Mouse (Mus musculus): ENCODE data around the gene Atp11c. TPM values are rescaled to one million over a fixed set of nuclear protein-coding genes. Genes with fewer than 3 reads are reported as not detected.

Atp11c gene
- total and polyA plus RNA-seq, 2 experiments, result 34.6 to 146 TPM

DNA sequence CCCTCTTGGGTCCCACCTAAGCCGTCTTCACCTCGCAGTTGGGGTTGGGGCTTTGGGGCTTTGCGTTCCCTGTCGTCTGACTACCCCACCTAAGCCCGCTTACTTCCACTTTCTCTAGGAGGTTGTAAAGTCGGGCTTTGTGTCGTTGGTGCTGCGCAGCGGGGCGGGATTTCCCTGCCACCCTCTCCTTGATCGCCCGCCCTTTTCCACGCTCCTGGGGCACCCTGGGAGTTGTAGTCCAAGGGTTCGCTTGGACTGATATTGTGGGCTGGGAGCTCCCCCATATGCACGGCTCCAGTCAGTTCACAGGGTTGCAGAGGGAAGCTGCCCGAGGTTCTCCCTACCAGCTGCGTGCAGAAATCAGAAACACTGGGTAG, 187.8 kb downstream of the Atp11c start:
- H3K4me3 ChIP-seq (ENCODE audit: insufficient read depth, low read depth, low read length), result peak overlapping the region; percentile 100

DNA sequence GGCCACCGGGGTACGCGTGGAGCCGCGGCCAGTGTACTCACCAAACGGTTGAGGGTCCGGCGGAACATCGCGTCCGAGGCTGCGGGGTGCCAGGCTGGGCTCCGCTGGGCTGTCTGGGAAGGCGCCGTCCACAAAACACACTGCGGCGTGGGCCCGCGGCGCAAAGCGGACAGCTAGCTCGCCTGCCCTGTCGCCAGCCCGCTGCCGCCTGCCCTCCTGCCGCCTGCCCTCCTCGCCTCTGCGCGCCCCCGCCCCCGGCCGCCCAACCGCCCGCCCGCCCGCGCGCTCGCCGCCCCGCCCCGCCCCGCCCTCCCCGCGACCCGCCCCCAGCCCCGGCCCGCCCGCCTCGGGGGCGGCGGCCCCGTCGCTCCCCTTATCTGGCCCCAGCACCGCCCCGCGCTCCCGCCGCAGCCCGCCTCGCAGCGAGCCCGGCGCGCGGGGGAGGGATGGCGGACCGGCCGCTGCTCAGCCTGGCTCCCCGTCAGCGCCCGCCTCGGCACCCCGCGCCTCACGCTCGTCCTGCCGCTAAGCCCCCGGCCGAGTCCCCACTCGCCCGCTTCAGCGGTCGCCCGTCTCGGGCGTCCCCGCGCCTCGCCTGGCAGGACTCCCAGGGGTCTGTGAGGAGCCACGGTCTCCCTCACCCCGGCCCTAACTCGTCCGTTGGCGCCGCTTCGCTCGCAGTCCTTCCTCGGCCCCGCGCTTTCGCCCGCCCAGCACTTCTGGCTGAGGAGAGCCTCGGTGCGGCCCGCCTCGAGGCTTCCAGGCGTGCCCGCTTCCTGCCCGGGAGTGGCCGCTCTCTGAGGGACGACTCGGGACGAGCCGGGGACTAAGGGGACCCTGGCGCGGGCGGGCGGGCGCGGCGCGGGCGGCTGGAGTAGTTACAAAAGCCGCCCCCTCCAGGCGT, 188.5 kb downstream of the Atp11c start:
- H3K27ac ChIP-seq (replicated peaks; ENCODE audit: insufficient read depth, low read depth, low read length), result peak overlapping the region; percentile 100
- peak; percentile 24 for DNase-seq (ENCODE audit: extremely low read depth, low read depth, low spot score)

More for the DNA sequence above, 187.8 kb downstream of the Atp11c start:
- Histone ChIP-seq H3K36me3 (ENCODE audit: control insufficient read depth, insufficient read depth, low read length) (no peaks in the 10 kb centered on the region), H3K4me1 (ENCODE audit: control insufficient read depth, insufficient read depth, low read length) (peaks cover 2% of the 10 kb centered on the region; the same call in 1 of the 2 replicates), H3K9ac (ENCODE audit: low read depth, low read length) (peak overlapping the region; percentile 100), H3K79me2 (ENCODE audit: control insufficient read depth, insufficient read depth, low read length) (peaks cover 12% of the 10 kb centered on the region; the same call in 1 of the 2 replicates), H3K27me3 (ENCODE audit: control insufficient read depth, insufficient read depth, low read length) (no peaks in the 10 kb centered on the region), H3K27ac (replicated peaks; ENCODE audit: insufficient read depth, low read depth, low read length) (peak overlapping the region; percentile 100)
- TF ChIP-seq CTCF (IDR thresholded peaks at IDR 0.05; ENCODE audit: low read depth, low read length) (peak; percentile 72), POLR2A (IDR thresholded peaks at IDR 0.05; ENCODE audit: extremely low read depth, insufficient read depth, low read length) (peak; percentile 37; the same call in 1 of the 2 replicates)
- WGBS, result 0% methylated on average over 15 of the region's 17 CpGs
- DNase-seq (ENCODE audit: extremely low read depth, low read depth, low spot score), result peak; percentile 78

DNA sequence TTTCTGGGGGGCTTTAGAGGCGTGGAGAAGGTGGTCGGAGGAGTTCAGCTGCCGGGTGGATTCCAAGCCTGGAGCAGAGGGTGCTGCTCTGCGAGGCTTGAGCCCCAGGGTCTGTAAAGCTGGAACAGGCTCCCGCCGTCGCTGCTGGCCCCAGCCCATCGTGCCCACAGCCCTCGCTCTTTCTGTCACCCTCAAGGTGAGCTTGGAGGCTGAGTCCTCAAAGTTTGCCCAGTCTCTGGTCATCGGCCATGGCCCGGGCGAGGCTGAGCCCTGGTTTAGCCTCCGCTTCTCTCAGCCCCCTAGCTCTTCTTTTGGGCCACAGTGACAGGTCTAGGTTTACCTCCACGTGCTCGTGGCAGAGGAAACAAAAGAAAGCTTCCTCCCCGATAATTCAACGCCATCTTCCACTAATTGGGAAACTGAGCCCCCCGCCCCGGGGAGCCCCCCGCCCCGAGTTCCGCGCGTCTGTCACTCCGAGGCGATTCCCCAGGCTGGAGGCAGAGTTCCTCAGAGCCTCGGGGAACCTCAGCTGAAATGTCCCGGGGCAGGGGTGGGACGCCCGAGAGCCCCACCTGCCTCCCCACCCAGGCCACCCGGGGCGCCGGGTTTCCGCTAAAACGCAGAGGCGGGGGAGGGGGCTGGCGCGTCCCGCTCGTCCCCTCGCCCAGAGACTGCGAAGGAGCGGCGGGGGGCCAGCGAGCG, 189.3 kb downstream of the Atp11c start:
- Histone ChIP-seq H3K36me3 (ENCODE audit: control insufficient read depth, insufficient read depth, low read length) (no peaks in the 10 kb centered on the region), H3K4me1 (ENCODE audit: control insufficient read depth, insufficient read depth, low read length) (peaks cover 2% of the 10 kb centered on the region; the same call in 1 of the 2 replicates), H3K27me3 (ENCODE audit: control insufficient read depth, insufficient read depth, low read length) (no peaks in the 10 kb centered on the region), H3K27ac (replicated peaks; ENCODE audit: insufficient read depth, low read depth, low read length) (peak overlapping the region; percentile 92), H3K79me2 (ENCODE audit: control insufficient read depth, insufficient read depth, low read length) (peaks cover 12% of the 10 kb centered on the region; the same call in 1 of the 2 replicates), H3K9ac (ENCODE audit: low read depth, low read length) (peak overlapping the region; percentile 100), H3K4me3 (ENCODE audit: insufficient read depth, low read depth, low read length) (peak overlapping the region; percentile 99)
- peak; percentile 15 for DNase-seq (ENCODE audit: extremely low read depth, low read depth, low spot score)
- under 1% methylated on average over 30 of the region's 46 CpGs for WGBS
- TF ChIP-seq CTCF (IDR thresholded peaks at IDR 0.05; ENCODE audit: low read depth, low read length) (no peak), POLR2A (IDR thresholded peaks at IDR 0.05; ENCODE audit: extremely low read depth, insufficient read depth, low read length) (no peak)

More for the DNA sequence above, 188.5 kb downstream of the Atp11c start:
- TF ChIP-seq POLR2A (IDR thresholded peaks at IDR 0.05; ENCODE audit: extremely low read depth, insufficient read depth, low read length) (peak; percentile 65), CTCF (IDR thresholded peaks at IDR 0.05; ENCODE audit: low read depth, low read length) (no peak)
- Histone ChIP-seq H3K9ac (ENCODE audit: low read depth, low read length) (peak overlapping the region; percentile 100), H3K79me2 (ENCODE audit: control insufficient read depth, insufficient read depth, low read length) (peaks cover 12% of the 10 kb centered on the region; the same call in 1 of the 2 replicates), H3K4me3 (ENCODE audit: insufficient read depth, low read depth, low read length) (peak overlapping the region; percentile 100), H3K36me3 (ENCODE audit: control insufficient read depth, insufficient read depth, low read length) (no peaks in the 10 kb centered on the region), H3K27me3 (ENCODE audit: control insufficient read depth, insufficient read depth, low read length) (no peaks in the 10 kb centered on the region), H3K4me1 (ENCODE audit: control insufficient read depth, insufficient read depth, low read length) (peaks cover 2% of the 10 kb centered on the region; the same call in 1 of the 2 replicates)
- WGBS, result under 1% methylated on average over 47 of the region's 126 CpGs

DNA sequence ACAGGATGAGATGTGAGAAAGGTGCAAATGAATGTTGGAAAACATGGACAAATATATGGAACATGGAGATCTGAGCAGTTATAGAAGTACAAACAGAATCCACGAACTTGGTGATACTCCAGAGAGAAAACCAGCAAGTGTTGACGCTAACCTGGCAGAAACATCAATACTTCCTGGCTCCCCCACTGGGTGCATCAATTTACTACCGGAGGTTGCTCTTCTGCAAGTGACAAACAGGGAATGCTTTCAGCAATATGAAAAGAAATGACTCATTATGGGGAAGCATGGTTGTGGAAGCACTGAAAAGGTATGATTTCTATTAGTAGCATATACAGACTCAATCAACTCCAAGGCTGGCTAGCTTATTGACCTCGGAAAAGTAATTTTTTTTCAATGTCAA, 198.2 kb downstream of the Atp11c start:
- TF ChIP-seq CTCF (IDR thresholded peaks at IDR 0.05; ENCODE audit: low read depth, low read length) (no peak), POLR2A (IDR thresholded peaks at IDR 0.05; ENCODE audit: extremely low read depth, insufficient read depth, low read length) (no peak)
- H3K4me1 ChIP-seq (ENCODE audit: control insufficient read depth, insufficient read depth, low read length), result peaks cover 4% of the 10 kb centered on the region
- H3K4me3 ChIP-seq (ENCODE audit: insufficient read depth, low read depth, low read length), result no peak overlapping the region
- 24% methylated on average over 4 of the region's 4 CpGs for WGBS
- H3K79me2 ChIP-seq (ENCODE audit: control insufficient read depth, insufficient read depth, low read length), result peaks cover 8% of the 10 kb centered on the region; the same call in 1 of the 2 replicates
- H3K9ac ChIP-seq (ENCODE audit: low read depth, low read length), result no peak overlapping the region
- no peaks in the 10 kb centered on the region for H3K27me3 ChIP-seq (ENCODE audit: control insufficient read depth, insufficient read depth, low read length)
- peaks cover 1% of the 10 kb centered on the region; the same call in 1 of the 2 replicates for H3K36me3 ChIP-seq (ENCODE audit: control insufficient read depth, insufficient read depth, low read length)
- DNase-seq (ENCODE audit: extremely low read depth, low read depth, low spot score), result peak; percentile 37
- H3K27ac ChIP-seq (replicated peaks; ENCODE audit: insufficient read depth, low read depth, low read length), result no peak overlapping the region

DNA sequence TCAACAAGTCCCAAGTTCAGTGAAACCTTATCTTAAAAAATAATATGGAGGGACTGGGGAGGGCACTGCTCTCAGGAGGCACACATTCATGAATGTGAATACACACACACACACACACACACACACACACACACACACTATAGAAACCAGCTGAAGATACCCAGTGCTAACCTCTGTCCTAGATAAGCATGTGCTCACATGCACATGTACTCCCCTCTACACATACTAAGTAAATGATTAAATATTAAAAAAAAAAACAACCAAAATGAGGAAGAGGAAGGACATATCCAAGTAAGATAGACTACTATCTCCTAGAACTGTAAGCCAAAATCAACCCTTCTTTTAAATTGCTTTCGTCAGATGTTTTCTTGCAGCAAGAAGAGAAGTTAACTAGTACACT, 205.6 kb downstream of the Atp11c start:
- Histone ChIP-seq H3K27ac (replicated peaks; ENCODE audit: insufficient read depth, low read depth, low read length) (peak overlapping the region; percentile 39; the same call in 1 of the 2 replicates), H3K9ac (ENCODE audit: low read depth, low read length) (no peak overlapping the region), H3K27me3 (ENCODE audit: control insufficient read depth, insufficient read depth, low read length) (no peaks in the 10 kb centered on the region), H3K4me3 (ENCODE audit: insufficient read depth, low read depth, low read length) (no peak overlapping the region), H3K4me1 (ENCODE audit: control insufficient read depth, insufficient read depth, low read length) (peaks cover 14% of the 10 kb centered on the region; the same call in 1 of the 2 replicates), H3K36me3 (ENCODE audit: control insufficient read depth, insufficient read depth, low read length) (no peaks in the 10 kb centered on the region), H3K79me2 (ENCODE audit: control insufficient read depth, insufficient read depth, low read length) (peaks cover 13% of the 10 kb centered on the region; the same call in 1 of the 2 replicates)
- 17% methylated on average over 1 of the region's 1 CpGs for WGBS
- TF ChIP-seq CTCF (IDR thresholded peaks at IDR 0.05; ENCODE audit: low read depth, low read length) (no peak), POLR2A (IDR thresholded peaks at IDR 0.05; ENCODE audit: extremely low read depth, insufficient read depth, low read length) (no peak)
- DNase-seq (ENCODE audit: extremely low read depth, low read depth, low spot score), result no peak

Measured in liver, adult 2 months (tissue).